Mouse (Mus musculus) layer of hippocampus, postnatal 14 days (tissue): ENCODE measurements around the gene Dip2c. TPM values are rescaled to one million over a fixed set of nuclear protein-coding genes. Genes with fewer than 3 reads are reported as not detected.
A peak's percentile ranks its signal among the peaks of the same experiment; 100 is the strongest.

Source experiments
- DNase-seq, 2 experiments: peaks; one replicate each; pipeline ENCODE4 v3.0.0; 2021 to 2022; ENCODE audit warnings: low spot score in 2 of 2, mixed read lengths in 1 of 2
- total RNA-seq, 2 experiments: library from RNA; stranded (reverse); gene quantifications; 2 replicates each; pipeline ENCODE4 v1.2.3; 2021

Dip2c gene
- total RNA-seq, 2 experiments from 2014 or later: 65.7 to 71.0 TPM

GRCm38 (mm10) chr13:9494726-9495125, 218.4 kb downstream of the Dip2c start:
- no peak for DNase-seq

- no peak for DNase-seq
These were observed 228.0 kb downstream of the Dip2c start for GRCm38 (mm10) chr13:9504118-9504856.

- DNase-seq: no peak
These were observed 262.2 kb downstream of the Dip2c start for GRCm38 (mm10) chr13:9538556-9538955.

DNA sequence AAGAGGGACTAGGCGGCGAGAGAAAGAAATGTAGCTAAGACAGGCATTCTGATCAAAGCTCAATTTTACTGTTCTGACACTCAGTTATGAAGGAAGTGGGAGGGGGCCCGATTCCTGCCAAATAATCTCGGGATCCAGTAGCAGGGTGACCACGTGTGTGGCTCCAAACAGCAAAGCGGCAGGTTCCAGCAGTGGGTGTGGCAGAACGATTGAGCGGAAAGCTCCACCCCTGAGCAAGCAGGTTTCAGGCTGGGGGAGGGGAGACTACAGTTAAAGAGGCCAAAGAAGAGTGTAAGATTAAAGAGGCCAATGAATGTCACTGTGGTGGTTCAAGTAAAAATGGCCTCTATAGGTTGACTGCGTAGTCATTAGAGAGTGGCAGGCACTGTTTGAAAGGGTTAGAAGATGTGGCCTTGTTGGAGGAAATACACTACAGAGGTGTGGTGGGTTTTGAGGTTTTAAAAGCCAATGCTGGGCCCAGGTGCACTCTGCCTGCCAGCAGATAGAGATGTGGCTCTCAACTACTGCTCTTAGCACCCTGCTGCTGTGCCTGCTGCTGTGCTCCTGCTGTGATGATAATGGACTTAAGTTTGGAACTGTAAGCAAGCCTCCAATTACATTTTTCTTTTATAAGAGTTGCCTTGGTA, 271.5 kb downstream of the Dip2c start:
- no peak for DNase-seq

DNA sequence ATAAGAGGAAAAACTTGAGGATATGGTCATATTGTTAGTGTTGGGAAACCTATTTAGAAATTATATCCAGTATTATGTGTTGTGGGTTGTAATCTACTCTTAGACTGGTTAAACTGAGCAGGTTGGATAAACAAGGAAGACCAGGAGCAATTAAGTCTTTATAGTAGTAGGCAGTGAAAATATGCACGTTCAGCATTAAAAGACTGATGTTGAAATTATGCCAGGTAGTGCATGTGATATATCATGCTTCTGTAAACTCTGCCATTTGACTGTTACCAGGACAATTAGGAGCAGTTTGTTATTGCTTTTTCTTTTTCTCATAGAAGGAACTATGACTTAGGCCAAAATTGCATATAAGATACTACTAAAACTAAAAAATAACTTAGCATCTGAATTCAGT, 285.8 kb downstream of the Dip2c start:
- no peak for DNase-seq

DNA sequence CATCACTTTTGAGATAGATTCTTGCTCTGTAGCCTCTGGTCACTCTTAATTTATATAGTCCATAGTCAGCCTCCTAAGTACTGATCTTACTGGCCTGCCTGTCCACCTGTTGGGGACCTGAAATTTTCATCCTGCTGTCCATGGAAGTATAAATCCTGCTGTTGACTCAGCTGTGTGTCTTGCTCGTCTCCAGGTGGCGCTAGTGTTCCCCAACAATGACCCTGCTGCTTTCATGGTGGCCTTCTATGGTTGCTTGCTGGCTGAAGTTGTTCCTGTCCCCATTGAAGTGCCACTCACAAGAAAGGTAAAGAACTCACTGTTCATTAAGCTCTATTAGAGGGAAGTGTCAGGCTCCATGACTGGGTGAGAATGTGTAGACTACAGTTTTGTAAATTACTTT, 286.6 kb downstream of the Dip2c start:
- DNase-seq: no peak

- no peak for DNase-seq
These were observed 292.5 kb downstream of the Dip2c start for GRCm38 (mm10) chr13:9568852-9569251.

DNA sequence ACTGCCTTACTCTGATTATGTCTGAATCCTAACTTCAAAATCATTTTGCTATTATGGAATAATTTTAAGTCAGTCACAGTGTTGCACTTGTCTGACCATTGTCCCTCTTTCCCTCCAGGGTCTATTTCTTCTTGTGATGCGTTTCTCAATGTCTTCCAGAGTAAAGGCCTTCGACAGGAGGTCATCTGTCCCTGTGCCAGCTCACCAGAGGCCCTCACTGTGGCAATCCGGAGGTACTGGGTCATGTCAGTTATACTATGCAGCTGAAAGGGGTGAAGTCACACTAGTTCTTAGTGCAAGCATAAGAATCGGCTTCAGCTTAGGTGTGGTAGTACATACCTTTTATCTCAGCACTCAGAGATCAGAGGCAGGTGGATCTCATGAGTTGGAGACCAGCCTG, 300.4 kb downstream of the Dip2c start:
- DNase-seq: no peak

DNA sequence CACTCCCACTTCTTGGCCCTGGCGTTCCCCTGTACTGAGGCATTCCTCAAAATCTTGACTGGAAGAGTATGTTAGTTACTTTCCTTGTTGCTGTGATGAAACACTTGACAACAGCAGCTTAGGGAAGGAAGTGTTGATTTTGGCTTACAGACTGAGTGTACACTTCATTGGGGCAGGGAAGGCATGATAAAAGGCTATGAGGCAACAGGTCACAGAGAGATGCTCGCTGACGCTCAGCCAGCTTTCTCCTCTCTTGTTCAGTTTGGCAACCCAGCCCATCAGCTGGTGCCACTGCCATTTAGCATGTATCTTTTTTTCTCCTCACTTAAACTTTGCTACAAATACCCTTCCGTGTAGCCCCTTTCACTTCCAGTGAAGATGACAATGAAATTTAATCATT, 302.1 kb downstream of the Dip2c start:
- DNase-seq: no peak

DNA sequence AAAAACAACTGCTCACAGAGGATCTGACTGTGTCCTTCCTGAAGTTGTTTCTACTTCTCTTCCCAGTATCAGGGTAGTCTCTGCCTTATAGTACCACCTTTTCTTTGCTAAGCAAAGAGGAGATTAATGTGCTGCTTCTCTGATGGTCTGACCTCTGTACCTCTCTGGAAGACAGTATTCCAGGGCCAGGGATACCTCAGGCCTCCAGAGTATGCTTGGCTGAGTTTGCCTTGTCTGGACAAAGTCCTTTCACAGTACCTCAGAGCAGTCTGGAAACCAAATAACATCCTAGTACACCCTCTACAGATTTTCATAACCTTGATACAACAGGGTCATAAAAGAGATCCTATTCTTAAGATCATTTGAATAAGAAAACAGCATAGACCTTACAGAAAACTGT, 305.5 kb downstream of the Dip2c start:
- no peak for DNase-seq

DNA sequence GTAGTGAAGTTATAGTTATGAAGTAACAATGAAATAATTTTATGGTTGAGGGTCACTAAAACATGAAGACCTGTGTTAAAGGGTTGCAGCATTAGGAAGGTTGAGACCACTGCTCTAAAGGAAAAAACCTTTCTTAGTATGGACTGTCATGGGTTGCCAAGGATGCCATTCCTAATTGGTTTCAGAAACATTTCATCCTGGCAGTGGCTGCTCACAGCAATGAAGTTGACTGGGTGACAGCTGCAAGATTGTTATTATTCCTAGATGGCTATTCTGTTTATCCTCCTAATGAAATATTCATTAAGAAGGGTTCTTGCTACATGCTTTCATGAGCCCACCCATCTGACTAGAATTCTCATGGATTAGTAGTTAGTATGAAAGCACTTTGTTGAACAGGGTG, 307.3 kb downstream of the Dip2c start:
- DNase-seq: no peak

DNA sequence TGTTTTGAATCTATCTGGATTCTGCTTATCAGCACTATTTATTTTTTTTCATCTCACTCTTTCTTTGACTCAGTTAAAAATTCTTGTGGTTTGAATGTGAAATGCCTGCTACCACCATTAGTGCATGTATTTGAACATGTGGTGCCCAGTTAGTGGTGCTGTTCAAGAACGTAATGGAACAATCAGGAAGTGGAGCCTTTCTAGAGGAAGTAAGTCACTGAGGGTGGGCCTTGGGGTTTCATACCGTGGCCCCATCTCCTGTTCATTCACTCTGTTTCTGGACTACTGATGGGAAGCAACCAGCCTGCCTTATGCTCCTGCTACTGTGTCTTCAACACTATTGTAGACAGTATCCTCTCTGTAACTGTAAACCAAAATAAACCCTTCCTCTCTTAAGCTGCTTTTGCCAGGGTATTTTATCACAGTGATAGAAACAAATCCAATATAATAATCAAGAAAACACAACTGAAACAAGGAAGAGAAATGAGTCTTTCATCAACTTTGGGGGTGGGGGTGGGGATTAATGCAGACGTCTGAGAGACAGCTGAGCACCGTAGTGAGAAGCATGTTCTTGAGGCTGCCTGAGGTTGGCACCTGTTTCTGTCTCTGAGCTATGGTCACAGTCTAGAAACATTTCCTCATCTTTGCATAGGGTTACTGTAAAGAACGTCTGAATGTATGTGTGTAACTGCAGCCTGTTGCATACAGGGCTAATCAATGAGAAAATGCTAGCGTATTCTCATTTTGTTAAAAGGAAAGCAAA, 323.2 kb downstream of the Dip2c start:
- DNase-seq: no peak

DNA sequence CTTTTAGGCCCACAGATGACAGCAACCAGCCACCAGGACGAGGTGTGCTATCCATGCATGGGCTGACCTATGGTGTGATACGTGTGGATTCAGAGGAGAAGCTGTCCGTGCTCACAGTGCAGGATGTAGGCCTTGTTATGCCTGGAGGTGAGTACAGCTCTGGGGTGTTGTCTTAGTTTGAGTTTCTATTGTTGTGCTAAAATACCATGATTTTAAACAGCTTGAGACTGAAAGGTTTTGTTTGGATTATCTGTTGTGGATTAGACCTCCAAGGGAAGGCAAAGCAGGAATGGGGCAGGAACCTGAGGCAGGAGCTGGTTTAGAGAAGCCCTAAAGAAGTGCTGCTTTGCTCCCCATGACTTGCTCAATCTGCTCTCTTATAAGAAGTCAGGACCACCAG, 325.0 kb downstream of the Dip2c start:
- no peak for DNase-seq

- DNase-seq: peak in 1 of 2 experiments; percentile 46
These were observed 334.9 kb downstream of the Dip2c start for GRCm38 (mm10) chr13:9611229-9611628.

DNA sequence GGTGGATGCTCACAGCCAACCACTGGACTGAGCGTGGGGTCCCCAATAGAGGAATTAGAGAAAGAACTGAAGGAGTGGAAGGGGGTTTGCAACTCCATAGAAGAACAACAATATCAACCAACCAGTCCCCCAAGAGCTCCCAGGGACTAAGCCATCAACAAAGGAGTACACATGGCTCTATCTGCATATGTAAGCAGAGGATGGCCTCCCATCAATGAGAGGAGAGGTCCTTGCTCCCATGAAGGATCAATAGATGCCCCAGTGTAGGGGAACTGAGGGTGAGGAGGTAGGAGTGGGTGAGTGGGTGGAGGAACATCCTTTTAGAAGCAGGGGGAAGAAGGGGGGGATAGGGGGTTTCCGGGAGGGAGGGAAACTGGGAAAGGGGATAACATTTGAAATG, 356.4 kb downstream of the Dip2c start:
- DNase-seq: no peak

DNA sequence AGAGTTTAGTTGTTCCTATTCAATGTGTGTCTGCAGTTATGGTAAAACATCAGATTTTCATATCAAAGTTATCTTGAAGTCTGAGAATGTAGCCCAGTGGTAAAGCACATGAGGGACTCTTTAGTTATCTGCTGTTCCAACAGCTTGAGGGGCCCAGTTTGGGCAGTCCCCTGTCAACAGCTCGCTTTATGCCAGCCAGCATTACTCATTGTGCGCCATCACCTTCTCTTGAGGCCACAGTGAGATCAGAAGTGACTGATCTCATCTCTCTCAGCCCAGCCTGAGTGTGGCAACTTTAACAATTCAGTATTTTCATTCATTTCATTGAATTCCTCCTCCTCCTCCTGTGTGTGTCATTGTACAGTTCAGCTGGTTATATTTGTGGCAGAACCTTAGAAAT, 359.6 kb downstream of the Dip2c start:
- no peak for DNase-seq

GRCm38 (mm10) chr13:9636505-9636904, 360.2 kb downstream of the Dip2c start:
- no peak for DNase-seq

GRCm38 (mm10) chr13:9637949-9638348, 361.6 kb downstream of the Dip2c start:
- DNase-seq: no peak

GRCm38 (mm10) chr13:9648716-9649115, 372.4 kb downstream of the Dip2c start:
- DNase-seq: no peak

DNA sequence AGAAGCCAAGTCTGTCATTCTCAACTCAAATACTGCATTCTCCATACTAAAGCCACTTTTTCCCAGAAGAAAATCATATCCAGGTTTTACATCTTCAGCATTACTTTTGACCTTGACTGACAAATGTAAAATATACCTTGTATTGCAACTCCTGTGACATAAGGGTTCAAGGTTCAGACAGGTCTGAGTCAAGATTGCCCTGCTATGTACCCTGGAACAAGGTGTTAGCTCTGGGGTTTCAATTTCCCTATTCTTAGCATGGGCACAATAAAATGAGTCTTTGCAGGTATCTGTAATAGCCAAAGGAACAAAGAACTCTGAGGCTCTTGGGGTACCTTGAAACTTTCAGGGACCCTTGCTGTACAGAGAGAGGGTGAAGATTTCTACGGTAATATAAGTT, 373.6 kb downstream of the Dip2c start:
- no peak for DNase-seq

GRCm38 (mm10) chr13:9650580-9650979, 374.3 kb downstream of the Dip2c start:
- peak in 1 of 2 experiments; percentile 49 for DNase-seq

- DNase-seq: no peak
These were observed 376.7 kb downstream of the Dip2c start for GRCm38 (mm10) chr13:9653018-9653417.
